Mouse (Mus musculus): ENCODE results near the gene Dhrs11. TPM values are rescaled to one million over a fixed set of nuclear protein-coding genes. Genes with fewer than 3 reads are reported as not detected.

Dhrs11 gene
- polyA plus RNA-seq (2017; shearing (Covaris generic)), result 20.3 TPM

GRCm38 (mm10) chr11:84828516-84829399, at the start of gene Dhrs11:
TSS of gene Dhrs11 (minus strand) at chr11:84828994.

DNA sequence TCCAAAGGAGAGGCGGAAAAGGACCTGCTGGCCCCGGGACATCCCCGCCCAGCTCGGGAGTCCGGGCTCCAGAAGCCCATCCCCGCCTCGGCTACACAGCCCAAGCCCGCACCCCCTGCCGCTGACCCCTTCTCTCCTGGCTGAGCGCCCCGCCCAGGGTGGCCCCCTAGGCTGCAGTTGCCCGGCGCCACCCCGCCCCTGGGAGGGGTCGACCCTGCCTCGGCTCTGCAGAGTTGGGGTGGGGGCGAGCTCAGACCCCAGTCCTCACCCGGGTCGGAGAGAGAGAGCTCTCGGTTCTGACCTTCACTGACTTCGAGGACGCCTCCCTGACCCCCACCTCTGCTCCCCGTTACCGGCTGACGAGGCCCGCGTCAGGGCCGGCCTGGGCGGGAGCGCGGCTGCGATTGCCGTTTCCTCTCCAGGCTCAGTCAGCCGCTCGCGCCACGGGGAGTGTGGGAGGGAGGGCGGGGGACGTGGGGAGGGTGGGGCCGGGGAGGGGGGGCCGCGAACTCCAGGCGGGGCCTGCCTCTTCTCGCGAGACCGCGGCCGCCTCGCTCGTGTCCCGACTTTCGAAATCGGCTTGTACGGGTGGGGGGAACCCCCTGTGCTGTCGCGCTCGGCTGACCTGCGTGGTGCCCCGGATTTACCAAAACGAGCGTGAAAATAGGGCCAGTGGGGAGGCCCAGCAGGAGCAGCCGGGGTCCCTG, 41.7 kb upstream of the Dhrs11 start, which contains the start of gene Ggnbp2:
Gene Ggnbp2, minus strand, starts transcription at position 481 of the 707 bp plus-strand sequence.

GRCm38 (mm10) chr11:84818961-84819692, 9.7 kb downstream of the Dhrs11 start, which contains the start of gene Mrm1:
TSS of gene Mrm1 (minus strand) at chr11:84819515.

Other genes starting within 250 kb of the Dhrs11 start
- 39.7 TPM for gene Mrm1, start 9.5 kb downstream of the Dhrs11 start, polyA plus RNA-seq (2017; shearing (Covaris generic))
- 157 TPM for gene Ggnbp2, start 41.8 kb upstream of the Dhrs11 start, polyA plus RNA-seq (2017; shearing (Covaris generic))
- 1.7 TPM for gene Myo19, start 51.2 kb upstream of the Dhrs11 start, polyA plus RNA-seq (2017; shearing (Covaris generic))
- gene Pigw, start 51.3 kb upstream of the Dhrs11 start, polyA plus RNA-seq (2017; shearing (Covaris generic)), result 4.5 TPM
- 33.2 TPM for gene Znhit3, start 87.4 kb upstream of the Dhrs11 start, polyA plus RNA-seq (2017; shearing (Covaris generic))
- not detected for gene Car4, start 128.8 kb upstream of the Dhrs11 start, polyA plus RNA-seq (2017; shearing (Covaris generic))